Mouse (Mus musculus) bone marrow macrophage, adult 2 months (primary cell): ENCODE measurements around the gene Galnt7.

Experiments
- CTCF ChIP-seq: IDR thresholded peaks from 2 replicates; pipeline ENCODE4 v1.5.1; 2012; ENCODE audit warnings: low read depth, mild to moderate bottlenecking, low read length, moderate library complexity
- POLR2A ChIP-seq: IDR thresholded peaks from 2 replicates; pipeline ENCODE4 v1.6.1; 2012; ENCODE audit warnings: mild to moderate bottlenecking, low read depth, low read length, borderline replicate concordance

- TF ChIP-seq CTCF (no peak), POLR2A (no peak)
Observed at GRCm38 (mm10) chr8:57592604-57593003, 60.2 kb downstream of the Galnt7 start.
